Mouse (Mus musculus) v-Abl transformed pro-B cells (cell line): ENCODE measurements around the gene Socs3.

Experiments
- in situ Hi-C, 2 experiments: fragments of 400-800 bp; cut with MboI; formaldehyde crosslinking; loops; one replicate each; pipeline ENCODE4 v1.15.1; 2025; ENCODE audit not compliant: unreplicated experiment in 2 of 2

Gene Socs3

GRCm38 (mm10) chr11:117995661-117996060 lies 25.8 kb upstream of the Socs3 start:
- in situ Hi-C loops = no loop called here

- in situ Hi-C loops = no loop called here
These were observed 25.4 kb upstream of the Socs3 start for GRCm38 (mm10) chr11:117995255-117995654.

GRCm38 (mm10) chr11:117994250-117995057 lies 24.6 kb upstream of the Socs3 start:
- in situ Hi-C loops = no loop called here

GRCm38 (mm10) chr11:117993190-117994175 lies 23.6 kb upstream of the Socs3 start:
- in situ Hi-C loops = no loop called here

GRCm38 (mm10) chr11:117991502-117992470 lies 21.9 kb upstream of the Socs3 start:
- in situ Hi-C loops = no loop called here

- in situ Hi-C loops = no loop called here
These were observed 20.1 kb upstream of the Socs3 start for GRCm38 (mm10) chr11:117989926-117990325.

- in situ Hi-C loops = no loop called here
These were observed 19.4 kb upstream of the Socs3 start for GRCm38 (mm10) chr11:117989241-117989640.

- in situ Hi-C loops = no loop called here
These were observed 18.1 kb upstream of the Socs3 start for GRCm38 (mm10) chr11:117987968-117988367.

- in situ Hi-C loops = no loop called here
These were observed 17.2 kb upstream of the Socs3 start for GRCm38 (mm10) chr11:117987032-117987451.

GRCm38 (mm10) chr11:117986126-117987031 lies 16.5 kb upstream of the Socs3 start, which contains the start of gene Pgs1:
Gene Pgs1, plus strand, starts transcription at chr11:117986292.
- in situ Hi-C loops = no loop called here

- in situ Hi-C loops = no loop called here
These were observed 13.9 kb upstream of the Socs3 start for GRCm38 (mm10) chr11:117983770-117984169.

GRCm38 (mm10) chr11:117982426-117982825 lies 12.6 kb upstream of the Socs3 start:
- in situ Hi-C loops = no loop called here

- in situ Hi-C loops = no loop called here
These were observed 9.5 kb upstream of the Socs3 start for GRCm38 (mm10) chr11:117979388-117979787.

GRCm38 (mm10) chr11:117977694-117978360 lies 8.0 kb upstream of the Socs3 start:
- in situ Hi-C loops = no loop called here

GRCm38 (mm10) chr11:117976081-117976582 lies 6.3 kb upstream of the Socs3 start:
- in situ Hi-C loops = no loop called here

- in situ Hi-C loops = no loop called here
These were observed 5.5 kb upstream of the Socs3 start for GRCm38 (mm10) chr11:117975211-117975967.

GRCm38 (mm10) chr11:117974327-117975125 lies 4.7 kb upstream of the Socs3 start:
- in situ Hi-C loops = loop anchor here (5.0 kb wide), 1 partner anchor 48 kb away; no protein-coding TSS in a partner anchor
